Comparison of ENCODE assay signal across 23 mouse cellular contexts in genomic region chr9:65773783-65774182, GRCm38 (mm10). TPM values are rescaled to one million over a fixed set of nuclear protein-coding genes. Genes with fewer than 3 reads are reported as not detected.
DNase-seq lines count a peak whose midpoint lies in the region; ATAC-seq and TF ChIP-seq lines count a peak whose summit lies in the region.
"Had no signal": no experiment of that assay in that cellular context is flagged by ENCODE, and none has a peak within 500 bp of the region (broad histone marks: within the 10 kb centered on the region; RNA-seq: fewer than 3 reads in every experiment).

No protein-coding gene starts in this region.

- H3K9me3 ChIP-seq in kidney, postnatal 0 days (replicated peaks; ENCODE audit: low read length): no peaks in the 10 kb centered on the region
- no peaks in the 10 kb centered on the region for H3K9me3 ChIP-seq in kidney, embryonic 15.5 days (replicated peaks)
- no peaks in the 10 kb centered on the region for H3K9me3 ChIP-seq in E14TG2a.4 (ENCODE audit: low read length)
- H3K9me3 ChIP-seq: embryonic facial prominence, embryonic 10.5 days; forebrain, embryonic 15.5 days; heart, embryonic 15.5 days; hindbrain, embryonic 13.5 days had no signal

- DNase-seq in kidney, postnatal 0 days (ENCODE audit: low spot score): no peak
- peak; percentile 52 for DNase-seq in CD4-positive, CD25-positive, alpha-beta regulatory T cell, adult 2 months (ENCODE audit: low read depth, low spot score)
- no peak for DNase-seq in right cerebral cortex, postnatal 4 days
- DNase-seq in adrenal gland, postnatal 10 days: no peak
- no peak for DNase-seq in cerebellum, adult 11-12 months
- DNase-seq: adrenal gland, postnatal 14 days; cerebellum, adult 18-20 months; cerebellum, adult 9-11 months; cerebellum, postnatal 36 days; gastrocnemius, postnatal 10 days; heart, adult 2 months; heart, postnatal 14 days; kidney, adult 18-20 months had no signal

- H3K4me1 ChIP-seq in kidney, postnatal 0 days (replicated peaks; ENCODE audit: insufficient read depth, low read length): peaks cover 10% of the 10 kb centered on the region
- H3K4me1 ChIP-seq in kidney, embryonic 15.5 days: peaks cover 18% of the 10 kb centered on the region
- H3K4me1 ChIP-seq in E14TG2a.4 (replicated peaks; ENCODE audit: low read depth, low read length): peaks cover 44% of the 10 kb centered on the region

- 0 out of 2 replicates have a peak, but pooled peaks have one; percentile 13 for TF ChIP-seq CTCF in kidney, postnatal 0 days (IDR thresholded peaks at IDR 0.05; ENCODE audit: low read depth)
- peak; percentile 16; the same call in 1 of the 2 replicates for TF ChIP-seq CTCF in E14TG2a.4 (conservative IDR thresholded peaks at IDR 0.05; ENCODE audit: low read length)

- ATAC-seq in kidney, postnatal 0 days (replicated peaks; ENCODE audit: low FRiP score, low read depth): no peak
- ATAC-seq in kidney, embryonic 15.5 days (replicated peaks; ENCODE audit: low FRiP score): no peak
- peak; percentile 63 for ATAC-seq in activated CD4-positive, CD25-positive, alpha-beta regulatory T cell, adult 4 months
- ATAC-seq: forebrain, embryonic 15.5 days; hindbrain, postnatal 0 days had no signal

- no peak overlapping the region for H3K27ac ChIP-seq in kidney, postnatal 0 days
- H3K27ac ChIP-seq in kidney, embryonic 15.5 days: no peak overlapping the region
- H3K27ac ChIP-seq: embryonic facial prominence, embryonic 10.5 days; forebrain, embryonic 10.5 days; forebrain, embryonic 15.5 days; heart, adult 2 months; heart, embryonic 15.5 days; hindbrain, embryonic 13.5 days; hindbrain, postnatal 0 days had no signal

- H3K27me3 ChIP-seq in kidney, postnatal 0 days (ENCODE audit: insufficient read depth, low read length): no peaks in the 10 kb centered on the region
- no peaks in the 10 kb centered on the region for H3K27me3 ChIP-seq in kidney, embryonic 15.5 days
- no peaks in the 10 kb centered on the region for H3K27me3 ChIP-seq in E14TG2a.4 (ENCODE audit: insufficient read depth, low read length)
- H3K27me3 ChIP-seq: forebrain, embryonic 15.5 days; heart, embryonic 15.5 days; hindbrain, embryonic 13.5 days had no signal

- no peak overlapping the region for H3K4me3 ChIP-seq in kidney, postnatal 0 days (replicated peaks; ENCODE audit: low read depth, low read length)
- H3K4me3 ChIP-seq in kidney, embryonic 15.5 days (replicated peaks): no peak overlapping the region
- H3K4me3 ChIP-seq in E14TG2a.4 (replicated peaks; ENCODE audit: low read length): no peak overlapping the region
- H3K4me3 ChIP-seq: embryonic facial prominence, embryonic 10.5 days; forebrain, embryonic 10.5 days; forebrain, embryonic 15.5 days; heart, adult 2 months; heart, embryonic 15.5 days; hindbrain, embryonic 13.5 days had no signal

- H3K36me3 ChIP-seq in kidney, postnatal 0 days (ENCODE audit: insufficient read depth, low read length): no peaks in the 10 kb centered on the region
- 0 out of 2 replicates have a peak, but pooled peaks cover 4% of the 10 kb centered on the region for H3K36me3 ChIP-seq in kidney, embryonic 15.5 days
- H3K36me3 ChIP-seq in E14TG2a.4 (ENCODE audit: insufficient read depth, low read length): no peaks in the 10 kb centered on the region
- H3K36me3 ChIP-seq: forebrain, embryonic 15.5 days; heart, embryonic 15.5 days; hindbrain, embryonic 13.5 days had no signal

- WGBS in kidney, postnatal 0 days: 97% methylated on average over 7 of the region's 7 CpGs
- 96% methylated on average over 7 of the region's 7 CpGs for WGBS in kidney, embryonic 15.5 days

- H3K4me2 ChIP-seq in kidney, postnatal 0 days (ENCODE audit: low read length): no peak overlapping the region
- H3K4me2 ChIP-seq in kidney, embryonic 15.5 days: no peak overlapping the region
- H3K4me2 ChIP-seq: forebrain, embryonic 15.5 days; heart, embryonic 11.5 days; heart, embryonic 15.5 days; hindbrain, embryonic 13.5 days had no signal

- H3K9ac ChIP-seq in kidney, postnatal 0 days (ENCODE audit: low read depth, low read length): no peak overlapping the region
- H3K9ac ChIP-seq in kidney, embryonic 15.5 days: no peak overlapping the region
- H3K9ac ChIP-seq: forebrain, embryonic 15.5 days; heart, embryonic 15.5 days; hindbrain, embryonic 13.5 days had no signal

RNA-seq across cellular contexts. Expression of gene Zfp609, which starts 53.6 kb away (rescaled TPM):
- 4.1 and 5.0 TPM in 2 replicates for polyA plus RNA-seq in kidney, postnatal 0 days (2015; fragmentation: Nextera tagmentation; extraction: Ambion mirVana)
- polyA plus RNA-seq in kidney, embryonic 15.5 days (2015; fragmentation: Nextera tagmentation; extraction: Ambion mirVana): 6.0 and 7.4 TPM in 2 replicates
- 1 to 10 TPM; 1.8 to 2.3 TPM for polyA plus RNA-seq in activated CD4-positive, CD25-positive, alpha-beta regulatory T cell, adult 4 months (2017; shearing (Covaris generic))
- 10 to 100 TPM; 30.4 to 36.1 TPM for total RNA-seq in adrenal gland, postnatal 10 days (2021)
